Mouse (Mus musculus): ENCODE results near the gene Tdp1. TPM values are rescaled to one million over a fixed set of nuclear protein-coding genes. Genes with fewer than 3 reads are reported as not detected.

Tdp1 gene
- polyA plus RNA-seq, 1 experiment from 2014 or later, result 43.9 TPM

DNA sequence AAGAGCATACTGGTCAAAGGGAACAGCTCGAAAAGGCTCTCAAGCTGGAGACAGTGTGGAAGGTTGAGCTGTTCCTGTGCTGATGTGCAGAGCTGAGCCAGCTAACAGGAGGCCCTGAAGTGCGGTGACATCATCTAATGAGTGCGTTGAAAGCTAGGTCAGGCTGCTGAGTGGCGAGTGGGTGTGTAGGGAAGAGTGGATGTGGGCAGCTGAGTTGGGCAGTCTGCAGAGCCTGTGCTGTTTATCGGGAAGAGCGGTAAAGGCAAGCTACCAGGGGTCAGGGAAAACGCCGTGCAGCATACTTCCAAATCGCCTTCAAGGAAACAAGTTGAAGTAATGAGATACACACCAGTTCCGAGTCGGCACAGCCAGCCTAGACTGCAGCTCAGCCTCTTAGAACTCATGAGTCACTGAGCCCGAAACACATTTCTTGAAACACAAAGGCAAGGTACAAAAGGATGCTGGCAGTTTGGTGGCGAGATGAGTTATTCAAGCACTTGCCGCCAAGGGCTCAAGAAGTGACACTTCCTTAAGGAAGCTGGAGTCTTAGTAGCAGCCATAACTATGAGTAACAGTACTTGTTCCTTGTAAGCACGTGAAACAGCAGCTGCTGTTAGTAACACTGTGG is 33.6 kb downstream of the Tdp1 start:
- Histone ChIP-seq H3K9ac (ENCODE audit: low read depth, low read length) (no peak overlapping the region), H3K27me3 (replicated peaks; ENCODE audit: control insufficient read depth, insufficient read depth, low read length) (no peaks in the 10 kb centered on the region), H3K9me3 (ENCODE audit: control insufficient read depth, low read length) (no peaks in the 10 kb centered on the region), H3K4me2 (ENCODE audit: low read depth, low read length) (no peak overlapping the region), H3K4me3 (ENCODE audit: low read length) (no peak overlapping the region), H3K4me1 (ENCODE audit: control insufficient read depth, insufficient read depth, low read length) (no peaks in the 10 kb centered on the region), H3K36me3 (ENCODE audit: control insufficient read depth, insufficient read depth, low read length) (peaks cover 3% of the 10 kb centered on the region; the same call in 1 of the 2 replicates), H3K27ac (ENCODE audit: low read length) (no peak overlapping the region)
- ATAC-seq, result no peak
- WGBS, result 83% methylated on average over 15 of the region's 15 CpGs

DNA sequence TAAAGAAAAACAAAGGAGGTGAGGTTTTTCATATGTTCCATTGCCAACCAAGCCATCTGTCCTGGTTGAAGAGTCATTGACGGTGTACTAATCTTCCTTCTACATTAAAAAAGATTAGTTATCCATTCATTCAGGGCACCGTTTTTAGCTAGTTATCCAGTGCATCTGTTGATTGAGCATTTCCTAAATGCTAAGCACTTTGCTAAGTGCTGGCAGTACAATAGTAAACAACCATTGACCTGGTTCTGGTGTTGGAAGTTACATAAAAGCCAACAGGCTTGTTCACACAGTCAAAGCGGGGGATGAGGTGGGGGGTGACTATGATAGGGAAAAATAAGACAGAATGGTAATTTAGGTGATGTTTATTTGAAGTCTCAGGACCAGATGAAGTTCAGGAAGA is 35.3 kb downstream of the Tdp1 start:
- no peak overlapping the region for H3K4me2 ChIP-seq (ENCODE audit: low read depth, low read length)
- H3K4me3 ChIP-seq (ENCODE audit: low read length), result no peak overlapping the region
- H3K27me3 ChIP-seq (replicated peaks; ENCODE audit: control insufficient read depth, insufficient read depth, low read length), result no peaks in the 10 kb centered on the region
- no peak overlapping the region for H3K9ac ChIP-seq (ENCODE audit: low read depth, low read length)
- no peak for ATAC-seq
- no peak overlapping the region for H3K27ac ChIP-seq (ENCODE audit: low read length)
- 89% methylated on average over 3 of the region's 3 CpGs for WGBS
- H3K36me3 ChIP-seq (ENCODE audit: control insufficient read depth, insufficient read depth, low read length), result no peaks in the 10 kb centered on the region; the same call in 1 of the 2 replicates
- H3K4me1 ChIP-seq (ENCODE audit: control insufficient read depth, insufficient read depth, low read length), result no peaks in the 10 kb centered on the region
- H3K9me3 ChIP-seq (ENCODE audit: control insufficient read depth, low read length), result no peaks in the 10 kb centered on the region

DNA sequence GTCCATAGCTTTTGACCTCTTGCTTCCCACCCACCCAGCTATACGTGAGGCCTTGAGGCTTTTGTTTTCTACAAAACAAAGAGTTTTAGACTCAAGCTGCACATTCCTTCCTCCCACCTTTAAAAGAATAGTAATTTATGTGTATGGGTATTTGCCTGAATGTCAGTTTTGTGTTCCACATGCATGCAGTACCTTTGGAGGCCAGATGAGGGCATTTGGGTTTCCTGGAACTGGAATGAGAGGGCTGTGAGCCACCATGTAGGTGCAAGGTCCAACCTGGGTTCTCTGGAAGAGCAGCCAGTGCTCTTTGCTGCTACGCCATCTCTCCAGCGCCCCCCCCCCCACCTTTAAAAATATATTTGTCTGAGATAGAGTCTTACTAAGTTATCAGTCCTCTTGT is 36.7 kb downstream of the Tdp1 start:
- Histone ChIP-seq H3K27me3 (replicated peaks; ENCODE audit: control insufficient read depth, insufficient read depth, low read length) (no peaks in the 10 kb centered on the region), H3K9ac (ENCODE audit: low read depth, low read length) (no peak overlapping the region), H3K9me3 (ENCODE audit: control insufficient read depth, low read length) (no peaks in the 10 kb centered on the region), H3K4me3 (ENCODE audit: low read length) (no peak overlapping the region), H3K4me1 (ENCODE audit: control insufficient read depth, insufficient read depth, low read length) (no peaks in the 10 kb centered on the region), H3K4me2 (ENCODE audit: low read depth, low read length) (no peak overlapping the region), H3K27ac (ENCODE audit: low read length) (no peak overlapping the region), H3K36me3 (ENCODE audit: control insufficient read depth, insufficient read depth, low read length) (no peaks in the 10 kb centered on the region; the same call in 1 of the 2 replicates)
- no peak for ATAC-seq
- 90% methylated on average over 3 of the region's 3 CpGs for WGBS

DNA sequence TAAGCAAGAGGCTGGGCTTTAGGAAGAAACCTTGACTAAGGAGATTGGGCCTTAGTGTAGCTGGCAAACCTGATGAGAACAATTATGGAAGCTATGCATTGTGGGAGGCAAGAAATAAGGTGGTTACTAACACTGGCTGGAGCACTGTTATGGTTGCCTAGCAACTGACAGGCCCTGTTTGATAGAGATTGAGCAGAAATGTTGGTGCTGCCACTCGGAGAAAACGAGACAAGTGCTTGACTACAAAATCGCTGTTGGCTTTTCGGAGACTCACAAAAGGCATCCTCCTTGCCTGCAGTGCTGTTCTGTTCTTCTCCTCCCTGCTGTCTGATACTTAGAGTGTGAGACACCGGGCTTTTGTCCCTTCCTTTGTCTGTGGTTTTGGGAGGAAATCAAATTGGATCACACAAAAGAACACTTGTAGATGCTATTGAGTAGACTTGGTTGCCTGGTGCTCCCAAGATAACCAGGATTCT is 38.9 kb downstream of the Tdp1 start:
- Histone ChIP-seq H3K9ac (ENCODE audit: low read depth, low read length) (no peak overlapping the region), H3K36me3 (ENCODE audit: control insufficient read depth, insufficient read depth, low read length) (no peaks in the 10 kb centered on the region; the same call in 1 of the 2 replicates), H3K27me3 (replicated peaks; ENCODE audit: control insufficient read depth, insufficient read depth, low read length) (no peaks in the 10 kb centered on the region), H3K27ac (ENCODE audit: low read length) (no peak overlapping the region), H3K9me3 (ENCODE audit: control insufficient read depth, low read length) (no peaks in the 10 kb centered on the region), H3K4me3 (ENCODE audit: low read length) (no peak overlapping the region), H3K4me1 (ENCODE audit: control insufficient read depth, insufficient read depth, low read length) (no peaks in the 10 kb centered on the region), H3K4me2 (ENCODE audit: low read depth, low read length) (no peak overlapping the region)
- 57% methylated on average over 5 of the region's 5 CpGs for WGBS
- no peak for ATAC-seq

DNA sequence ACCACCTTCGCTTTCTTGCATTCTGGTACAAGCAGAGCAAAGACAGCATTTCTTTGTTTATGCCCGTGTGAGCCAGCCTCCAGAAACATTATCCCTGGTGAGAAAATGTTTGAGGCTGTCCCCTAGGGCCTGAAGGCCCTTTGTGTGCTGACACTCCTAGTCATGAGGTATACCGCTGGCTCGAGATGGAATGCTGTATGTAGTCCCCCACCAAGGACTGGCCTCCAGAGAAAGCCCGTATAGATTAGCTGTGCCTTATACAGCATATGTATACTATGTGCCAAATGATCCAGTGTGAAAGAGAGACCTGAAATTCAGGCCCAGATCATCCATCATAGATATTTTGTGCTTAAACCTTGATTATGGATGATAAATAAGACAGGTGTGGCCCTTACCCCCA is 39.4 kb downstream of the Tdp1 start:
- Histone ChIP-seq H3K4me3 (ENCODE audit: low read length) (no peak overlapping the region), H3K4me2 (ENCODE audit: low read depth, low read length) (no peak overlapping the region), H3K27me3 (replicated peaks; ENCODE audit: control insufficient read depth, insufficient read depth, low read length) (no peaks in the 10 kb centered on the region), H3K4me1 (ENCODE audit: control insufficient read depth, insufficient read depth, low read length) (no peaks in the 10 kb centered on the region), H3K36me3 (ENCODE audit: control insufficient read depth, insufficient read depth, low read length) (no peaks in the 10 kb centered on the region; the same call in 1 of the 2 replicates), H3K9ac (ENCODE audit: low read depth, low read length) (no peak overlapping the region), H3K27ac (ENCODE audit: low read length) (no peak overlapping the region), H3K9me3 (ENCODE audit: control insufficient read depth, low read length) (no peaks in the 10 kb centered on the region)
- WGBS, result 75% methylated on average over 5 of the region's 5 CpGs
- no peak for ATAC-seq

DNA sequence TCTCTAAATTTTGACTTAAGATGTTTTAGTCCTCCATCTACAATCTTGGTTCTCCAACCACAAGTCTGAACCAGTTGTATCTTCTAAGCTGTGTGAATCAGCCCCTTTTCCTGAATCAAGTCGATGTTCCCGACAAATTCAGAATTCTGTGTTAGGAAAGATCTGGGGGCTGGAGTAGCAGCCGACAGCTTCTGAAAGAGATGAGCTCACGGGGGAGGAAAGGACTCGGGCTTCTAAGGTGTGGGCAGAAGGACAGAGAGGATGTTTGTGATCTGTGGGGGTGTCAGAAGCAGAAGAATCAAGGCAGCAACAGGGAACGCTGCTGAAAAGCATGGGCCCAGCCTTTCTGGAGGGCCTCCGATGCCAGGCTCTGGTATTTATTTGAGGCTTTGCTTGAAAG is 44.0 kb downstream of the Tdp1 start:
- H3K27me3 ChIP-seq (replicated peaks; ENCODE audit: control insufficient read depth, insufficient read depth, low read length), result no peaks in the 10 kb centered on the region
- H3K4me3 ChIP-seq (ENCODE audit: low read length), result no peak overlapping the region
- no peaks in the 10 kb centered on the region for H3K4me1 ChIP-seq (ENCODE audit: control insufficient read depth, insufficient read depth, low read length)
- no peaks in the 10 kb centered on the region for H3K36me3 ChIP-seq (ENCODE audit: control insufficient read depth, insufficient read depth, low read length)
- no peak for ATAC-seq
- no peak overlapping the region for H3K27ac ChIP-seq (ENCODE audit: low read length)
- 86% methylated on average over 7 of the region's 7 CpGs for WGBS
- no peaks in the 10 kb centered on the region for H3K9me3 ChIP-seq (ENCODE audit: control insufficient read depth, low read length)
- H3K4me2 ChIP-seq (ENCODE audit: low read depth, low read length), result no peak overlapping the region
- H3K9ac ChIP-seq (ENCODE audit: low read depth, low read length), result no peak overlapping the region

DNA sequence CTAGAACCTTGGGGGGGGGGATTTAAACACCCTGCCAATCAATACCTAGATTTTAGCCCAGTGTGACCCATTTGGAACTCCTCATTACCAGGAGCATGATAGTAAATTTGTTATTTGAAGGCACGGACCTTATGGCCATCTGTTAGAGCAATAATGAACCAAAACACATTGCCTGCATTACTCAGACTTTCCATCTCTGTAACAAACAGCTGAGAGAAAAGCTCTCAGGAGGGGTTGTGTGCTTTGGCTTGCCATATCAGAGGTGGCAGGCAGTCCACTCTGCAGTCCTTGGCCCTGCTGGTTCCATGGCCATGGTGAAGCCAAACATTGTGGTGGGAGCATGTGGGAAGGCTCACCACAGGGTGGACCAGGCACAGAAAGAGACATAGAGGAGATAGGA is 44.8 kb downstream of the Tdp1 start:
- ATAC-seq, result no peak
- H3K4me3 ChIP-seq (ENCODE audit: low read length), result no peak overlapping the region
- 63% methylated on average over 1 of the region's 1 CpGs for WGBS

DNA sequence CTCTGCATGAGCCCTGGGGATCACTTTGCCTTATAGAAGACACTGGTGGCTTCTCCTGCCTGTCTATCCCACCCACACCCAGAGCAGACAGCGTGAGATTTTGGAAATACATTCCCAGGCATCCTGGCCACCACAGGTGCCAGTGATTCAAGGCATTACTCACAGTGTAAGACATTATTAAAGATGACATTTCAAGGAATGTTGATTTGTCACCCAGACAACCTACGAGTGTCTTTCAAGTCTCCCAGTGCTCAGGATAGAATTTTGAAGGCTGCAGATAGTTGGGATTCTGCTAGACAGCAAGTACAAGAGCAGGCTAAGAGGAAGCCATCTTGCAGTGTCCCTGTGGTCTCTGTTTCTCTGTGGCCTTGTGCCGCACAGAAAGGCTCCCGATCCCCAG is 47.9 kb downstream of the Tdp1 start:
- Histone ChIP-seq H3K27ac (ENCODE audit: low read length) (no peak overlapping the region), H3K9me3 (ENCODE audit: control insufficient read depth, low read length) (no peaks in the 10 kb centered on the region), H3K36me3 (ENCODE audit: control insufficient read depth, insufficient read depth, low read length) (no peaks in the 10 kb centered on the region), H3K4me3 (ENCODE audit: low read length) (no peak overlapping the region), H3K4me1 (ENCODE audit: control insufficient read depth, insufficient read depth, low read length) (no peaks in the 10 kb centered on the region), H3K4me2 (ENCODE audit: low read depth, low read length) (no peak overlapping the region), H3K27me3 (replicated peaks; ENCODE audit: control insufficient read depth, insufficient read depth, low read length) (no peaks in the 10 kb centered on the region), H3K9ac (ENCODE audit: low read depth, low read length) (no peak overlapping the region)
- 86% methylated on average over 4 of the region's 4 CpGs for WGBS
- ATAC-seq, result no peak

More for the DNA sequence above, 44.8 kb downstream of the Tdp1 start:
- H3K4me2 ChIP-seq (ENCODE audit: low read depth, low read length), result no peak overlapping the region
- no peak overlapping the region for H3K27ac ChIP-seq (ENCODE audit: low read length)
- H3K9ac ChIP-seq (ENCODE audit: low read depth, low read length), result no peak overlapping the region
- no peaks in the 10 kb centered on the region for H3K27me3 ChIP-seq (replicated peaks; ENCODE audit: control insufficient read depth, insufficient read depth, low read length)
- no peaks in the 10 kb centered on the region for H3K36me3 ChIP-seq (ENCODE audit: control insufficient read depth, insufficient read depth, low read length)
- no peaks in the 10 kb centered on the region for H3K9me3 ChIP-seq (ENCODE audit: control insufficient read depth, low read length)
- H3K4me1 ChIP-seq (ENCODE audit: control insufficient read depth, insufficient read depth, low read length), result no peaks in the 10 kb centered on the region

DNA sequence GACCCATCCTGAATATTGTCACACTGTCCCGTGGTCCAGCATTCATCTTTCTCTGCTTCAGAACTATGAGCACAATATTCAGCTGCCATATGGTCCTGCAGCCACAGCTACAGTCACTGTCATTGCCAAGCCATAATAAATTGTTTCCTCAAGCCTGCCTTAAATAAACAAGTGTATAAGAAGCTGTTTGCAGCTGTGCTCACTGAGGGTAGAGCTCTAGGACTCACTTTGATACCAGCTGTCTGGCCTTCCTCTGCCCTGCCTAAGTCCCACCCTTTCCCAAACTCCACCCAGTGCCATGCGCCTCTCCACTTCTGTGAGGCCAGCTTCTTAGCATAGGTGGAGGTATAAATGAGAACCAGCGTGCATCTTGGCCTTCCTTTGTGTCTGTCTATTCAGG is 49.3 kb downstream of the Tdp1 start:
- H3K9me3 ChIP-seq (ENCODE audit: control insufficient read depth, low read length), result no peaks in the 10 kb centered on the region
- H3K4me3 ChIP-seq (ENCODE audit: low read length), result no peak overlapping the region
- no peak overlapping the region for H3K4me2 ChIP-seq (ENCODE audit: low read depth, low read length)
- no peak overlapping the region for H3K9ac ChIP-seq (ENCODE audit: low read depth, low read length)
- no peaks in the 10 kb centered on the region for H3K27me3 ChIP-seq (replicated peaks; ENCODE audit: control insufficient read depth, insufficient read depth, low read length)
- H3K27ac ChIP-seq (ENCODE audit: low read length), result no peak overlapping the region
- no peaks in the 10 kb centered on the region for H3K4me1 ChIP-seq (ENCODE audit: control insufficient read depth, insufficient read depth, low read length)
- H3K36me3 ChIP-seq (ENCODE audit: control insufficient read depth, insufficient read depth, low read length), result no peaks in the 10 kb centered on the region
- 0 out of 2 replicates have a peak, but pooled peaks have one; percentile 23 for ATAC-seq
- WGBS, result 72% methylated on average over 3 of the region's 3 CpGs

DNA sequence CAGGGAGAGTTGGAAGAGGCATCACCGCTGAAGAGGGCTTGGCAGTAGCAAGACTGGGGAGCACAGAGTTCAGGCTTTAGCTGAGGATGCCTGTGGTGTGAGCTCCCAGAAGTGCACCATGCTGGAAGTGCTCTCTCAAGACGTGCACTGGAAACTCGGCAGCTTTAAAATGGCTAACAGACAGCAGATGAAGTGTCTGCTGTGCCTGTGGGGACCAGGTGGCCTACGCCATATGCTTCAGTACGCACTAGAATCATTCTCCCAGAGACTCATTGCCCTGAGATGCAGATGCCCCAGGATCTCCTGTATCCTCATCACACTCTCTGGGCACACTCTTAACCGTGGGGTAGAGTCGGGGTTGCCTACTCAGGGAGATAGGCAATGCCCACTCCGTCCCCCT is 51.1 kb downstream of the Tdp1 start:
- Histone ChIP-seq H3K4me2 (ENCODE audit: low read depth, low read length) (no peak overlapping the region), H3K9ac (ENCODE audit: low read depth, low read length) (0 out of 2 replicates have a peak overlapping the region, but pooled peaks have one; percentile 3), H3K4me1 (ENCODE audit: control insufficient read depth, insufficient read depth, low read length) (no peaks in the 10 kb centered on the region), H3K9me3 (ENCODE audit: control insufficient read depth, low read length) (no peaks in the 10 kb centered on the region), H3K27me3 (replicated peaks; ENCODE audit: control insufficient read depth, insufficient read depth, low read length) (no peaks in the 10 kb centered on the region), H3K27ac (ENCODE audit: low read length) (no peak overlapping the region), H3K4me3 (ENCODE audit: low read length) (no peak overlapping the region), H3K36me3 (ENCODE audit: control insufficient read depth, insufficient read depth, low read length) (no peaks in the 10 kb centered on the region)
- WGBS, result 90% methylated on average over 8 of the region's 8 CpGs
- no peak for ATAC-seq

All from intestine, embryonic 16.5 days (tissue).